In genomic region chr3:147249906-147250305, GRCm38 (mm10) we compare ENCODE assay signal across 31 mouse cellular contexts.
DNase-seq lines count a peak whose midpoint lies in the region; ATAC-seq and TF ChIP-seq lines count a peak whose summit lies in the region.
"Had no signal": no experiment of that assay in that cellular context is flagged by ENCODE, and none has a peak within 500 bp of the region (broad histone marks: within the 10 kb centered on the region; RNA-seq: fewer than 3 reads in every experiment).

No protein-coding gene starts in this region.

- TF ChIP-seq CTCF in brain, embryonic 14.5 days (IDR thresholded peaks at IDR 0.05; ENCODE audit: borderline replicate concordance, extremely low read depth, insufficient read depth, insufficient read length) = no peak

- DNase-seq in forebrain, embryonic 10.5 days (ENCODE audit: extremely low spot score, low spot score) = no peak
- peak; percentile 9 to 15 for DNase-seq in layer of hippocampus, adult 8-10 months (ENCODE audit: low spot score in 2 of 2)
- no peak for DNase-seq in layer of hippocampus, postnatal 36 days
- peak; percentile 81 for DNase-seq in brain, embryonic 14.5 days (ENCODE audit: low read depth)
- no peak for DNase-seq in neural tube, embryonic 10.5 days (ENCODE audit: extremely low spot score, low spot score)
- DNase-seq in cerebellum, adult 8-10 months = no peak
- DNase-seq: adrenal gland, postnatal 14 days; B cell, adult 2 months; cerebellum, adult 18-20 months; cerebellum, adult 9-11 months; cerebellum, postnatal 25 days; gastrocnemius, adult 2 months; gastrocnemius, postnatal 14 days; heart, adult 18-20 months; heart, postnatal 14 days; heart, postnatal 4 days; kidney, adult 18-20 months had no signal

- no peaks in the 10 kb centered on the region for H3K36me3 ChIP-seq in forebrain, embryonic 12.5 days (replicated peaks)
- no peaks in the 10 kb centered on the region for H3K36me3 ChIP-seq in forebrain, embryonic 10.5 days (replicated peaks)
- H3K36me3 ChIP-seq in forebrain, embryonic 15.5 days = no peaks in the 10 kb centered on the region
- H3K36me3 ChIP-seq: embryonic facial prominence, embryonic 12.5 days; embryonic facial prominence, embryonic 15.5 days; G1E; heart, embryonic 10.5 days; heart, embryonic 13.5 days had no signal

- H3K27ac ChIP-seq in forebrain, embryonic 12.5 days = no peak overlapping the region
- H3K27ac ChIP-seq in forebrain, embryonic 10.5 days = no peak overlapping the region
- H3K27ac ChIP-seq in forebrain, embryonic 15.5 days (replicated peaks) = no peak overlapping the region
- H3K27ac ChIP-seq: embryonic facial prominence, embryonic 12.5 days; embryonic facial prominence, embryonic 15.5 days; gastrocnemius, adult 2 months; heart, embryonic 10.5 days; heart, embryonic 13.5 days; hindbrain, embryonic 14.5 days; hindbrain, postnatal 0 days had no signal

- no peaks in the 10 kb centered on the region for H3K27me3 ChIP-seq in forebrain, embryonic 12.5 days
- H3K27me3 ChIP-seq in forebrain, embryonic 10.5 days (ENCODE audit: poor library complexity, severe bottlenecking) = no peaks in the 10 kb centered on the region
- H3K27me3 ChIP-seq in forebrain, embryonic 15.5 days = no peaks in the 10 kb centered on the region
- H3K27me3 ChIP-seq: CH12.LX; embryonic facial prominence, embryonic 12.5 days; embryonic facial prominence, embryonic 15.5 days; heart, embryonic 13.5 days; Patski had no signal

- no peak overlapping the region for H3K9ac ChIP-seq in forebrain, embryonic 12.5 days
- H3K9ac ChIP-seq in forebrain, embryonic 15.5 days (replicated peaks) = no peak overlapping the region
- H3K9ac ChIP-seq: embryonic facial prominence, embryonic 12.5 days; embryonic facial prominence, embryonic 15.5 days; heart, embryonic 13.5 days; hindbrain, embryonic 14.5 days had no signal

- 75% methylated on average over 2 of the region's 2 CpGs for WGBS in forebrain, embryonic 12.5 days
- WGBS in forebrain, embryonic 10.5 days = 88% methylated on average over 2 of the region's 2 CpGs
- WGBS in forebrain, embryonic 15.5 days = 58% methylated on average over 2 of the region's 2 CpGs

- no peaks in the 10 kb centered on the region for H3K9me3 ChIP-seq in forebrain, embryonic 12.5 days
- no peaks in the 10 kb centered on the region for H3K9me3 ChIP-seq in forebrain, embryonic 10.5 days
- no peaks in the 10 kb centered on the region for H3K9me3 ChIP-seq in forebrain, embryonic 15.5 days
- H3K9me3 ChIP-seq: embryonic facial prominence, embryonic 12.5 days; embryonic facial prominence, embryonic 15.5 days; heart, embryonic 10.5 days; heart, embryonic 13.5 days had no signal

- ATAC-seq in forebrain, embryonic 12.5 days (ENCODE audit: low FRiP score) = peak; percentile 34; the same call in 1 of the 2 replicates
- peak; percentile 72 for ATAC-seq in forebrain, embryonic 15.5 days (replicated peaks)
- ATAC-seq: hindbrain, postnatal 0 days; inflammation-experienced regulatory T-cells, adult 6 months; intestine, embryonic 16.5 days; Patski had no signal

- TF ChIP-seq POLR2A in brain, embryonic 14.5 days (IDR thresholded peaks at IDR 0.05; ENCODE audit: borderline replicate concordance, extremely low read depth, insufficient read depth, insufficient read length, poor library complexity, severe bottlenecking) = no peak

- H3K4me3 ChIP-seq in forebrain, embryonic 12.5 days (replicated peaks) = no peak overlapping the region
- H3K4me3 ChIP-seq in forebrain, embryonic 10.5 days = no peak overlapping the region
- no peak overlapping the region for H3K4me3 ChIP-seq in forebrain, embryonic 15.5 days
- H3K4me3 ChIP-seq: embryonic facial prominence, embryonic 12.5 days; embryonic facial prominence, embryonic 15.5 days; erythroblast, embryonic 14.5 days; gastrocnemius, adult 2 months; heart, embryonic 10.5 days; heart, embryonic 13.5 days had no signal

- H3K4me1 ChIP-seq in forebrain, embryonic 12.5 days = peaks cover 12% of the 10 kb centered on the region
- peaks cover 21% of the 10 kb centered on the region for H3K4me1 ChIP-seq in forebrain, embryonic 10.5 days
- H3K4me1 ChIP-seq in forebrain, embryonic 15.5 days = peaks cover 13% of the 10 kb centered on the region
- H3K4me1 ChIP-seq: heart, embryonic 10.5 days had no signal

- no peak overlapping the region for H3K4me2 ChIP-seq in forebrain, embryonic 12.5 days
- no peak overlapping the region for H3K4me2 ChIP-seq in forebrain, embryonic 15.5 days (replicated peaks)
- H3K4me2 ChIP-seq: embryonic facial prominence, embryonic 12.5 days; embryonic facial prominence, embryonic 15.5 days; heart, embryonic 13.5 days; hindbrain, embryonic 14.5 days had no signal

Comparison
In these comparisons a context has a peak if more than half of its experiments do, and no peak if none do; other contexts are left out.
1. DNase-seq: peak in layer of hippocampus, adult 8-10 months (2 of 2) and brain, embryonic 14.5 days (single experiment); none in forebrain, embryonic 10.5 days (single experiment), layer of hippocampus, postnatal 36 days (0 of 2), neural tube, embryonic 10.5 days (single experiment) and cerebellum, adult 8-10 months (single experiment).